Mouse (Mus musculus) liver, postnatal 0 days (tissue): ENCODE measurements around the gene Reep3. TPM values are rescaled to one million over a fixed set of nuclear protein-coding genes. Genes with fewer than 3 reads are reported as not detected.

Experiments used
- ATAC-seq: fragments of 200-750 bp; cut with Nextera tagmentation; 2 replicates; pipeline ENCODE4 v1.8.0; 2017; ENCODE audit warnings: mild to moderate bottlenecking, moderate library complexity
- DNase-seq: peaks from one replicate; pipeline ENCODE4 v3.0.0-alpha.2; 2016
- H3K27ac ChIP-seq: fragments of 300-500 bp; sonication (generic); 2 replicates; pipeline ENCODE4 v1.5.1; 2014; ENCODE audit warnings: antibody characterized with exemption, moderate library complexity, mild to moderate bottlenecking, low read depth
- H3K27me3 ChIP-seq: fragments of 300-500 bp; sonication (generic); 2 replicates; pipeline ENCODE4 v1.6.1; 2014; ENCODE audit warnings: low read length, control low read depth, mixed read lengths; ENCODE audit not compliant: insufficient read depth
- H3K36me3 ChIP-seq: fragments of 300-500 bp; sonication (generic); replicated peaks from 2 replicates; pipeline ENCODE4 v1.6.1; 2014; ENCODE audit warnings: mild to moderate bottlenecking, control low read depth, low read length, moderate library complexity, mixed read lengths; ENCODE audit not compliant: insufficient read depth
- H3K4me1 ChIP-seq: fragments of 300-500 bp; sonication (generic); 2 replicates; pipeline ENCODE4 v1.6.1; 2014; ENCODE audit warnings: antibody characterized with exemption, mild to moderate bottlenecking, control low read depth; ENCODE audit not compliant: insufficient read depth
- H3K4me2 ChIP-seq: fragments of 300-500 bp; sonication (generic); 2 replicates; pipeline ENCODE4 v1.6.1; 2014; ENCODE audit warnings: low read depth, mild to moderate bottlenecking, low read length, moderate library complexity, mixed read lengths
- H3K4me3 ChIP-seq: fragments of 300-500 bp; sonication (generic); 2 replicates; pipeline ENCODE4 v1.5.1; 2014; ENCODE audit warnings: low read depth, low read length
- H3K9ac ChIP-seq: fragments of 300-500 bp; sonication (generic); replicated peaks from 2 replicates; pipeline ENCODE4 v1.6.1; 2014; ENCODE audit warnings: mild to moderate bottlenecking, moderate library complexity
- H3K9me3 ChIP-seq: fragments of 300-500 bp; sonication (generic); 2 replicates; pipeline ENCODE4 v1.6.1; 2016; ENCODE audit warnings: mild to moderate bottlenecking, control low read depth, low read length, mixed read lengths
- CTCF ChIP-seq: sonication (generic); IDR thresholded peaks from 2 replicates; pipeline ENCODE4 v1.5.1; 2016; ENCODE audit warnings: antibody characterized with exemption, low read depth
- EP300 ChIP-seq: IDR thresholded peaks from 2 replicates; pipeline ENCODE4 v1.6.1; 2016; ENCODE audit warnings: antibody characterized with exemption, low read depth, mild to moderate bottlenecking
- WGBS: fragments of 180-500 bp; shearing (Covaris S2); extraction: QIAGEN DNeasy Blood & Tissue Kit; methylation state at CpG from one replicate; pipeline ENCODE4 v1.1.7; 2014; ENCODE audit not compliant: insufficient replicate concordance; 5-methylcytosine and 5-hydroxymethylcytosine counted together
- polyA plus RNA-seq: library from polyadenylated mRNA; unstranded; fragments of >200 nt; fragmentation: Nextera tagmentation; extraction: Ambion mirVana; gene quantifications from 2 replicates; pipeline ENCODE4 v1.2.1, GENCODE M21; 2015

The Reep3 gene
- polyA plus RNA-seq, 1 experiment from 2014 or later = 19.6 TPM

DNA sequence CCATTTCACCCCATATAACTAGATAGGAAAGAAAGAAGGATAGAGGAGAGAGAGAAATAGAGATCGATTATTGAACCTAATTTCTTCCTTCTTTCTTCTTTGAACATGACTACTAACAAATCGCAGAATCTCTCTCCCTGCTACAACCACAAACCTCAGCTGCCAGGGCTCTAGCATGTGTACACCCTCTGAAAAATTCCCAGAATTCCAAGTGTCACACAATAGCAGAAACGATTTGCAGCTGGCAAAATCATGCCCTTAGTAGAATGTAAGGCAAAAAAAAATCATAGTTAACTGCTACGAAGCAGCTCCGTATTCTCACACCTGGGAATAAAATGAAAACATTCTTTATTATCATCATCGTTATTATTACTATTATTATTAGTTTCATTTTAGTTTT is 122.9 kb downstream of the Reep3 start:
- ATAC-seq = no peak
- Histone ChIP-seq H3K36me3 (no peaks in the 10 kb centered on the region), H3K4me1 (no peaks in the 10 kb centered on the region), H3K9me3 (no peaks in the 10 kb centered on the region), H3K27me3 (no peaks in the 10 kb centered on the region), H3K27ac (no peak overlapping the region), H3K9ac (no peak overlapping the region), H3K4me3 (no peak overlapping the region), H3K4me2 (no peak overlapping the region)
- 73% methylated on average over 6 of the region's 6 CpGs for WGBS
- TF ChIP-seq EP300 (no peak), CTCF (no peak)
- no peak for DNase-seq

DNA sequence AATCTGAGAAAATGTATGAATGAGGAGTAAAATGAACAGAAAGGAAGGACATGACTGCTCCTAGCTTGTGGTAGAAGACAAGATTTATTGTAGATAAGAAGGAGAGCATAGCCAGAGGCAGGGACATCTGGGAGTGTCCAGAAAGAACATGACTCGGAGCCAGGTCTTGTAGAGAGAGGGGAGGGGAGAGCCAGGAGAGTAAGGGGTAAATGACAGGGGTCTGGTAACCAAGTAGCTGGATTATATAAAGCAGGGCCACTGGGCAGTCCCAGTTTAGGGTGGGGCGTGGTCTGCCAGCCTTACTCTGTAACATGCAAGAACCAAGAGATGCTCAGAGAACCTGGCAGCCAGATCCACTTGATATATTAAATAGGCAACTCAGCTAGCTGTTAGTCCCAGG is 123.5 kb downstream of the Reep3 start:
- H3K36me3 ChIP-seq = no peaks in the 10 kb centered on the region
- H3K4me3 ChIP-seq = no peak overlapping the region
- no peaks in the 10 kb centered on the region for H3K4me1 ChIP-seq
- no peak overlapping the region for H3K9ac ChIP-seq
- H3K9me3 ChIP-seq = no peaks in the 10 kb centered on the region
- 61% methylated on average over 2 of the region's 2 CpGs for WGBS
- TF ChIP-seq EP300 (no peak), CTCF (no peak)
- H3K27ac ChIP-seq = no peak overlapping the region
- DNase-seq (no peak), ATAC-seq (no peak)
- H3K4me2 ChIP-seq = no peak overlapping the region
- no peaks in the 10 kb centered on the region for H3K27me3 ChIP-seq

DNA sequence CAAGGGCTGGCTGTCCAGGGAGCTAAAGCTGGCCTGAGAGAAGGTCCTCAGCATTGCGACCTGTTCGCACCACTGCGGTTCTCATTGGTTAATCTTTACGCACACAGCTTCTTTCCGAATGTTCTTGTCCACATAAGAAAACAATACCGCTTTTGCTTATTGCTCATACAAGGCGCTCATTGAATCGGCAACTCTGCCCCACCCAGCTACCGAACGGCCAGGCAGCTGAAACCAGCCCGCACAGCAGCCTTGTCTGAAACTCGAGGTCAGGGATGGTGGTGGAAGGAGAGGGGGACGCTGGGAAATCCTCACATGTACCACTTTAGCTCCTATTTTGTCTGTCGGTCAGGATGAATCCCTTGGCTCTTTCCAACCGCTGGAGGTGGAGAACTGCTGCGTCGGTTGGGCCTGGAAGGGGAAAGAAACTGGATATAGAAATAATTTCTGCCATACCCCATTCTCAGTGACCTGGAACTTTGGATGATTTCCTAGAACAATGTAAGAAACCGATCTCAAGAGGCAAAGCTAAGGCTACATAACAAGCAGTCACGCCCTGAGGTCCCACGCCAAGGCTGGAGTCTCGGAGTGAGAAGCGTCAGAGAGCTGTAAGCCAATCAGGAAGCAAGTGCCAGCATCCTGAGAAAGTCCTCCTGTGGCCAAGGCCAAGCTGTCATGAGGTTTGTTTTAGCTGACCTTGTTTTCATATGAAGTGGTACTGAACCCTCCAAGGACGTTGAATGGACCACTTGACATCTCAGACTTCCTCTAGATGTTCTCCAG is 126.2 kb downstream of the Reep3 start:
- Histone ChIP-seq H3K9me3 (no peaks in the 10 kb centered on the region), H3K9ac (no peak overlapping the region), H3K4me2 (no peak overlapping the region), H3K4me3 (no peak overlapping the region), H3K36me3 (no peaks in the 10 kb centered on the region), H3K4me1 (no peaks in the 10 kb centered on the region), H3K27ac (no peak overlapping the region), H3K27me3 (no peaks in the 10 kb centered on the region)
- TF ChIP-seq CTCF (no peak), EP300 (no peak)
- DNase-seq (no peak), ATAC-seq (no peak)
- 87% methylated on average over 23 of the region's 23 CpGs for WGBS

DNA sequence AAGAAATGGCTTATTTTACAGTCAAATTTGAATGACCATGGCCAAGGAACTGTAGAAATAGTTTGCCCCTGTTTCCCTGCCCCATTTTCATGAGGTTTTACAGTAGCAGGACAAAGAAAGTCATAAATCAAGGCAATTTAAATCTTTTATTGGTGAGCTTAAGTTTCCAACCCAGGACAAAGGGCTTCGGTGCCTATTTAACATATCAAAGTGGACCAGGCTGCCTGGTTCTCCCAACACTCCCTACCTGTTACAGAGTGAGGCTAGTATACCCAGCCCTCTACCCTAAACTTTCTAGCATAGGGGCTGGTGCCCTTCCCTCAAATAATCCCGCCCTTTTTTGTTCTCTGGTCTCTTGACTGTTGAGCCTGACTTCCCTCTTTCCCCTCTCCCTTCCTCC is 127.2 kb downstream of the Reep3 start:
- no peak overlapping the region for H3K4me2 ChIP-seq
- H3K27ac ChIP-seq = no peak overlapping the region
- no peaks in the 10 kb centered on the region for H3K27me3 ChIP-seq
- H3K9ac ChIP-seq = no peak overlapping the region
- WGBS = 40% methylated on average over 2 of the region's 2 CpGs
- no peak overlapping the region for H3K4me3 ChIP-seq
- TF ChIP-seq EP300 (no peak), CTCF (no peak)
- H3K4me1 ChIP-seq = no peaks in the 10 kb centered on the region
- H3K9me3 ChIP-seq = no peaks in the 10 kb centered on the region
- no peak for ATAC-seq
- H3K36me3 ChIP-seq = no peaks in the 10 kb centered on the region
- no peak for DNase-seq

DNA sequence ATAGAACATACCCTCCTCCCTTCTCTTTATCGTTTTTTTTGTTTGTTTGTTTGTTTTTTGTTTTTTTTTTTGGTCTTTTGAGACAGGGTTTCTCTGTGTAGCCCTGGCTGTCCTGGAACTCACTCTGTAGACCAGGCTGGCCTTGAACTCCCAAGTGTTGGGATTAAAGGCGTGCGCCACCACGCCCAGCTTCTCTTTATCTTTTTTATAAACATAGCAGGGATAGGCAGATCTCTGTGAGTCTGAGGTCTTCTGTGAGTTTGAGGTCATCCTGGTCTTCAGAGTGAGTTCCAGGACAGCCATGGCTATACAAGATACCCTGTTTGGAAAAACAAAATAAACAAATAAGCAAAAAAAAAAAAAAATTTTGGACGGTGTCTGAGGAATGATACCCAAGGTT is 127.7 kb downstream of the Reep3 start:
- TF ChIP-seq EP300 = no peak
- no peak for TF ChIP-seq CTCF
- no peaks in the 10 kb centered on the region for H3K36me3 ChIP-seq
- no peaks in the 10 kb centered on the region for H3K27me3 ChIP-seq
- DNase-seq (no peak), ATAC-seq (no peak)
- no peak overlapping the region for H3K27ac ChIP-seq
- 73% methylated on average over 5 of the region's 5 CpGs for whole genome bisulfite sequencing
- H3K4me2 ChIP-seq = no peak overlapping the region
- no peak overlapping the region for H3K4me3 ChIP-seq
- H3K9ac ChIP-seq = no peak overlapping the region
- no peaks in the 10 kb centered on the region for H3K9me3 ChIP-seq
- H3K4me1 ChIP-seq = no peaks in the 10 kb centered on the region

DNA sequence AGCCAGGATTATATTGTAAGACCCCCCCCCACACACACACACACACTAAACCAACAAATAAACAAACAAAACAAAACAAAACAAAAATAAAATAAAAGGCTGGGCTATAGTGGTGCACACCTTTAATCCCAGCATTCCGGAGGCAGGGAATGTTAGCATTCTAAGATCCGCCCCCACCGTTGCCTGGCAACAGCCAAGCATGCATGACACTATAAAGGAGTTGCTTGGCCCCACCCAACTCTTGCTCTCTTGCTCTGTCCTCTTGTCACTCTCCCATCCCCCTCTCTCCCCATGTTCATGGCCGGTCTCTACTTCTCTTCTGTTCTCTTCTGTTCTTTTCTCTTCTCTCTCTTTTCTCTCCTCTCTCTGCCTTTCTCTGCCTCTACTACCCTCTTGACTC is 128.2 kb downstream of the Reep3 start:
- Histone ChIP-seq H3K9me3 (no peaks in the 10 kb centered on the region), H3K4me2 (no peak overlapping the region), H3K9ac (no peak overlapping the region), H3K4me3 (no peak overlapping the region), H3K27ac (no peak overlapping the region), H3K36me3 (no peaks in the 10 kb centered on the region), H3K27me3 (no peaks in the 10 kb centered on the region), H3K4me1 (no peaks in the 10 kb centered on the region)
- ATAC-seq (no peak), DNase-seq (no peak)
- 74% methylated on average over 4 of the region's 4 CpGs for WGBS
- TF ChIP-seq EP300 (no peak), CTCF (no peak)
